Mouse (Mus musculus) Patski (cell line): ENCODE measurements around the gene Plxnb1. TPM values are rescaled to one million over a fixed set of nuclear protein-coding genes. Genes with fewer than 3 reads are reported as not detected.

Experiments
- ATAC-seq: fragments of 100-300 bp; one replicate; pipeline ENCODE4 v1.8.0; 2021
- CTCF ChIA-PET: fragments of 350-600 bp; sonication (Branson Sonifier 250); formaldehyde crosslinking; loops from one replicate; lab custom pipeline; 2022; ENCODE audit warnings: inconsistent platforms; lab: Charles Lee
- POLR2A ChIA-PET: fragments of 350-600 bp; sonication (Branson Sonifier 250); formaldehyde crosslinking; loops from one replicate; lab custom pipeline; 2022; ENCODE audit warnings: antibody characterized with exemption, inconsistent platforms; lab: Charles Lee
- DNase-seq: peaks from one replicate; pipeline ENCODE4 v3.0.0-alpha.2; 2011; ENCODE audit warnings: low read depth, low spot score
- H3K27me3 ChIP-seq: fragments of 371-371 bp; one replicate; pipeline ENCODE4 v1.5.1; 2021
- CTCF ChIP-seq: fragments of 100-300 bp; IDR thresholded peaks from one replicate; pipeline ENCODE4 v1.5.1; 2021
- in situ Hi-C: fragments of 300-500 bp; cut with MboI; formaldehyde crosslinking; loops from 3 replicates; pipeline ENCODE4 v1.11.1; 2018; ENCODE audit warnings: low pct_unique_long_range_greater_than_20kb, mixed read lengths
- polyA plus RNA-seq: library from polyadenylated mRNA; unstranded; gene quantifications from one replicate; pipeline ENCODE4 v1.2.3, GENCODE M21; 2021

Plxnb1 gene
- polyA plus RNA-seq, 1 experiment from 2014 or later: 0.40 TPM

GRCm38 (mm10) chr9:109114276-109114675, 19.1 kb downstream of the Plxnb1 start:
- TF ChIP-seq CTCF: no peak
- DNase-seq (no peak), ATAC-seq (no peak)
- in situ Hi-C loops: no loop called here
- ChIA-PET CTCF (interaction anchor here (0.6 to 2.5 kb wide), 3 partner anchors 8 to 26 kb away, joined by 3 to 9 read pairs (median 3); no protein-coding TSS in a partner anchor), POLR2A (no interaction called here)
- peaks cover 67% of the 10 kb centered on the region for H3K27me3 ChIP-seq

GRCm38 (mm10) chr9:109114871-109115270, 19.7 kb downstream of the Plxnb1 start:
- in situ Hi-C loops: no loop called here
- ChIA-PET CTCF (interaction anchor here (2.5 kb wide), 1 partner anchor 26 kb away, joined by 9 read pairs; no protein-coding TSS in a partner anchor), POLR2A (no interaction called here)
- ATAC-seq (no peak), DNase-seq (no peak)
- H3K27me3 ChIP-seq: peaks cover 66% of the 10 kb centered on the region
- no peak for TF ChIP-seq CTCF

GRCm38 (mm10) chr9:109116205-109116604, 21.0 kb downstream of the Plxnb1 start:
- DNase-seq (no peak), ATAC-seq (no peak)
- in situ Hi-C loops: no loop called here
- POLR2A ChIA-PET: no interaction called here
- CTCF ChIA-PET: interaction anchor here (2.5 kb wide), 1 partner anchor 28 kb away, joined by 9 read pairs; no protein-coding TSS in a partner anchor
- TF ChIP-seq CTCF: no peak
- peaks cover 54% of the 10 kb centered on the region for H3K27me3 ChIP-seq

GRCm38 (mm10) chr9:109118106-109118505, 22.9 kb downstream of the Plxnb1 start:
- in situ Hi-C loops: no loop called here
- ChIA-PET POLR2A (no interaction called here), CTCF (interaction anchor here (7.8 kb wide), 1 partner anchor 29 kb away, joined by 77 read pairs; no protein-coding TSS in a partner anchor)
- ATAC-seq: no peak
- TF ChIP-seq CTCF: no peak
- DNase-seq: no peak
- peaks cover 35% of the 10 kb centered on the region for H3K27me3 ChIP-seq

GRCm38 (mm10) chr9:109119571-109119970, 24.4 kb downstream of the Plxnb1 start:
- no peak for ATAC-seq
- in situ Hi-C loops: no loop called here
- H3K27me3 ChIP-seq: peaks cover 31% of the 10 kb centered on the region
- TF ChIP-seq CTCF: no peak
- ChIA-PET POLR2A (no interaction called here), CTCF (interaction anchor here (1.5 to 7.8 kb wide), 2 partner anchors 30 to 74 kb away, joined by 4 to 77 read pairs; no protein-coding TSS in a partner anchor)
- DNase-seq: no peak

- in situ Hi-C loops: loop anchor here (5.0 kb wide), 1 partner anchor 34 kb away; no protein-coding TSS in a partner anchor
- POLR2A ChIA-PET: no interaction called here
- DNase-seq (no peak), ATAC-seq (no peak)
- peaks cover 30% of the 10 kb centered on the region for H3K27me3 ChIP-seq
- TF ChIP-seq CTCF: no peak
- CTCF ChIA-PET: interaction anchor here (1.5 to 7.8 kb wide), 2 partner anchors 32 to 75 kb away, joined by 4 to 77 read pairs; no protein-coding TSS in a partner anchor
Measured at GRCm38 (mm10) chr9:109120956-109121355, 25.8 kb downstream of the Plxnb1 start.

GRCm38 (mm10) chr9:109122553-109123085, 27.4 kb downstream of the Plxnb1 start:
- no peak for TF ChIP-seq CTCF
- CTCF ChIA-PET: interaction anchor here (0.8 to 7.8 kb wide), 11 partner anchors 9 to 108 kb away, joined by 3 to 77 read pairs (median 3); partner anchors contain the start of genes Ccdc51 and Tma7
- in situ Hi-C loops: loop anchor here (5.0 kb wide), 1 partner anchor 35 kb away; no protein-coding TSS in a partner anchor
- DNase-seq (no peak), ATAC-seq (no peak)
- POLR2A ChIA-PET: interaction anchor here (0.6 kb wide), 1 partner anchor 36 kb away, joined by 4 read pairs; no protein-coding TSS in a partner anchor
- peaks cover 22% of the 10 kb centered on the region for H3K27me3 ChIP-seq

- in situ Hi-C loops: loop anchor here (5.0 kb wide), 1 partner anchor 36 kb away; no protein-coding TSS in a partner anchor
- H3K27me3 ChIP-seq: peaks cover 17% of the 10 kb centered on the region
- ChIA-PET POLR2A (no interaction called here), CTCF (interaction anchor here (0.8 to 7.8 kb wide), 10 partner anchors 9 to 109 kb away, joined by 3 to 77 read pairs (median 3); partner anchors contain the start of genes Ccdc51 and Tma7)
- no peak for TF ChIP-seq CTCF
- DNase-seq (no peak), ATAC-seq (no peak)
Measured at GRCm38 (mm10) chr9:109123266-109123665, 28.1 kb downstream of the Plxnb1 start.

GRCm38 (mm10) chr9:109124164-109124563, 29.0 kb downstream of the Plxnb1 start:
- DNase-seq (no peak), ATAC-seq (no peak)
- H3K27me3 ChIP-seq: peaks cover 14% of the 10 kb centered on the region
- CTCF ChIA-PET: interaction anchor here (0.8 to 7.8 kb wide), 2 partner anchors 11 to 35 kb away, joined by 3 to 77 read pairs; no protein-coding TSS in a partner anchor
- in situ Hi-C loops: loop anchor here (5.0 kb wide), 1 partner anchor 37 kb away; no protein-coding TSS in a partner anchor
- POLR2A ChIA-PET: interaction anchor here (0.6 to 0.7 kb wide), 2 partner anchors 10 to 475 kb away, joined by 3 read pairs; no protein-coding TSS in a partner anchor
- no peak for TF ChIP-seq CTCF

GRCm38 (mm10) chr9:109125043-109125442, 29.9 kb downstream of the Plxnb1 start:
- DNase-seq: no peak
- ATAC-seq: no peak
- in situ Hi-C loops: loop anchor here (5.0 kb wide), 1 partner anchor 113 kb away; no protein-coding TSS in a partner anchor
- POLR2A ChIA-PET: interaction anchor here (0.7 to 1.1 kb wide), 2 partner anchors 10 to 20 kb away, joined by 3 read pairs; no protein-coding TSS in a partner anchor
- peaks cover 14% of the 10 kb centered on the region for H3K27me3 ChIP-seq
- CTCF ChIA-PET: interaction anchor here (7.8 kb wide), 1 partner anchor 36 kb away, joined by 77 read pairs; no protein-coding TSS in a partner anchor
- no peak for TF ChIP-seq CTCF
